15 mouse cellular contexts compared by ENCODE assay signal in genomic region chr4:8986394-8987091, GRCm38 (mm10).
A peak's percentile ranks its signal among the peaks of the same experiment; 100 is the strongest.
DNase-seq lines count a peak whose midpoint lies in the region; ATAC-seq and TF ChIP-seq lines count a peak whose summit lies in the region.
"Had no signal": no experiment of that assay in that cellular context is flagged by ENCODE, and none has a peak within 500 bp of the region (broad histone marks: within the 10 kb centered on the region; RNA-seq: fewer than 3 reads in every experiment).

No protein-coding gene starts in this region.

- no peak for TF ChIP-seq CTCF in kidney, postnatal 0 days (IDR thresholded peaks at IDR 0.05; ENCODE audit: low read depth)
- TF ChIP-seq CTCF in kidney, adult 2 months (conservative IDR thresholded peaks at IDR 0.05; ENCODE audit: insufficient read depth, insufficient read length, low read depth, low read length): no peak
- TF ChIP-seq CTCF in brain, embryonic 14.5 days (IDR thresholded peaks at IDR 0.05; ENCODE audit: borderline replicate concordance, extremely low read depth, insufficient read depth, insufficient read length): no peak

- H3K27me3 ChIP-seq in kidney, postnatal 0 days (ENCODE audit: insufficient read depth, low read length): no peaks in the 10 kb centered on the region
- no peaks in the 10 kb centered on the region for H3K27me3 ChIP-seq in kidney, adult 2 months (replicated peaks; ENCODE audit: control insufficient read depth, insufficient read depth, low read length)
- H3K27me3 ChIP-seq in hindbrain, embryonic 15.5 days: no peaks in the 10 kb centered on the region
- H3K27me3 ChIP-seq in heart, embryonic 11.5 days (ENCODE audit: control insufficient read depth, insufficient read depth, low read length): no peaks in the 10 kb centered on the region

- H3K4me2 ChIP-seq in kidney, postnatal 0 days (ENCODE audit: low read length): no peak overlapping the region
- H3K4me2 ChIP-seq in hindbrain, embryonic 15.5 days: 0 out of 2 replicates have a peak overlapping the region, but pooled peaks have one; percentile 5
- no peak overlapping the region for H3K4me2 ChIP-seq in heart, embryonic 11.5 days
- H3K4me2 ChIP-seq: limb, embryonic 12.5 days had no signal

- no peaks in the 10 kb centered on the region for H3K9me3 ChIP-seq in kidney, postnatal 0 days (replicated peaks; ENCODE audit: low read length)
- H3K9me3 ChIP-seq in hindbrain, embryonic 15.5 days: no peaks in the 10 kb centered on the region
- H3K9me3 ChIP-seq in heart, embryonic 11.5 days (replicated peaks; ENCODE audit: control insufficient read depth, low read length): no peaks in the 10 kb centered on the region
- H3K9me3 ChIP-seq: limb, embryonic 12.5 days had no signal

- DNase-seq in kidney, postnatal 0 days (ENCODE audit: low spot score): peak; percentile 64
- DNase-seq in kidney, adult 2 months: no peak
- DNase-seq in MN1 (ENCODE audit: low spot score): peak; percentile 8
- DNase-seq in brain, embryonic 14.5 days (ENCODE audit: low read depth): peak; percentile 40
- DNase-seq in urinary bladder, postnatal 25 days (ENCODE audit: low spot score): no peak
- DNase-seq: cerebellum, adult 18-20 months; forebrain, postnatal 0 days; gastrocnemius, postnatal 10 days; kidney, postnatal 25 days; layer of hippocampus, postnatal 36 days; spleen, adult 18-20 months had no signal

- no peak overlapping the region for H3K9ac ChIP-seq in kidney, postnatal 0 days (ENCODE audit: low read depth, low read length)
- no peak overlapping the region for H3K9ac ChIP-seq in hindbrain, embryonic 15.5 days
- H3K9ac ChIP-seq in heart, embryonic 11.5 days (ENCODE audit: low read depth, low read length): no peak overlapping the region
- H3K9ac ChIP-seq: forebrain, postnatal 0 days; limb, embryonic 12.5 days had no signal

- H3K4me3 ChIP-seq in kidney, postnatal 0 days (replicated peaks; ENCODE audit: low read depth, low read length): no peak overlapping the region
- no peak overlapping the region for H3K4me3 ChIP-seq in kidney, adult 2 months (ENCODE audit: insufficient read depth, low read depth, low read length)
- no peak overlapping the region for H3K4me3 ChIP-seq in hindbrain, embryonic 15.5 days
- no peak overlapping the region for H3K4me3 ChIP-seq in heart, embryonic 11.5 days (ENCODE audit: low read depth, low read length)
- H3K4me3 ChIP-seq: limb, embryonic 12.5 days had no signal

- ATAC-seq in kidney, postnatal 0 days (replicated peaks; ENCODE audit: low FRiP score, low read depth): 0 out of 2 replicates have a peak, but pooled peaks have one; percentile 40
- ATAC-seq in hindbrain, embryonic 15.5 days (ENCODE audit: low FRiP score, low read depth): peak; percentile 43; the same call in 1 of the 2 replicates
- ATAC-seq in heart, embryonic 11.5 days (replicated peaks; ENCODE audit: insufficient number of reproducible peaks, low FRiP score, low TSS enrichment): no peak
- ATAC-seq: CD4-positive, CD25-positive, alpha-beta regulatory T cell, adult 4 months; forebrain, postnatal 0 days had no signal

- no peak for TF ChIP-seq POLR2A in kidney, adult 2 months (IDR thresholded peaks at IDR 0.05; ENCODE audit: low read depth, low read length)
- no peak for TF ChIP-seq POLR2A in brain, embryonic 14.5 days (IDR thresholded peaks at IDR 0.05; ENCODE audit: borderline replicate concordance, extremely low read depth, insufficient read depth, insufficient read length, poor library complexity, severe bottlenecking)

- H3K27ac ChIP-seq in kidney, postnatal 0 days: no peak overlapping the region
- H3K27ac ChIP-seq in kidney, adult 2 months (ENCODE audit: insufficient read depth, low read depth, low read length): no peak overlapping the region
- no peak overlapping the region for H3K27ac ChIP-seq in hindbrain, embryonic 15.5 days (replicated peaks)
- H3K27ac ChIP-seq in heart, embryonic 11.5 days (ENCODE audit: low read depth, low read length): no peak overlapping the region
- H3K27ac ChIP-seq: limb, embryonic 12.5 days had no signal

- H3K36me3 ChIP-seq in kidney, postnatal 0 days (ENCODE audit: insufficient read depth, low read length): no peaks in the 10 kb centered on the region
- no peaks in the 10 kb centered on the region for H3K36me3 ChIP-seq in kidney, adult 2 months (ENCODE audit: control insufficient read depth, insufficient read depth, low read length)
- H3K36me3 ChIP-seq in hindbrain, embryonic 15.5 days: no peaks in the 10 kb centered on the region
- H3K36me3 ChIP-seq in heart, embryonic 11.5 days (ENCODE audit: control insufficient read depth, insufficient read depth, low read length): no peaks in the 10 kb centered on the region
- H3K36me3 ChIP-seq: limb, embryonic 12.5 days had no signal

- WGBS in kidney, postnatal 0 days: 28% methylated on average over 13 of the region's 13 CpGs
- 29% methylated on average over 13 of the region's 13 CpGs for WGBS in kidney, adult 2 months
- 28% methylated on average over 13 of the region's 13 CpGs for WGBS in hindbrain, embryonic 15.5 days
- WGBS in heart, embryonic 11.5 days (ENCODE audit: insufficient replicate concordance): 62% methylated on average over 13 of the region's 13 CpGs

- H3K4me1 ChIP-seq in kidney, postnatal 0 days (replicated peaks; ENCODE audit: insufficient read depth, low read length): no peaks in the 10 kb centered on the region
- H3K4me1 ChIP-seq in kidney, adult 2 months (ENCODE audit: control insufficient read depth, insufficient read depth, low read length): no peaks in the 10 kb centered on the region
- peaks cover 29% of the 10 kb centered on the region for H3K4me1 ChIP-seq in hindbrain, embryonic 15.5 days (replicated peaks)
- peaks cover 14% of the 10 kb centered on the region for H3K4me1 ChIP-seq in heart, embryonic 11.5 days (ENCODE audit: control insufficient read depth, insufficient read depth, low read length)

Comparison
In these comparisons a context has a peak if more than half of its experiments do, and no peak if none do; other contexts are left out.
1. DNase-seq: peak in kidney, postnatal 0 days (single experiment), MN1 (single experiment) and brain, embryonic 14.5 days (single experiment); none in kidney, adult 2 months (single experiment) and urinary bladder, postnatal 25 days (single experiment).